Mouse (Mus musculus) neural tube, embryonic 15.5 days (tissue): ENCODE data around the gene Actr5. TPM values are rescaled to one million over a fixed set of nuclear protein-coding genes. Genes with fewer than 3 reads are reported as not detected.

Experiments
- ATAC-seq: fragments of 200-750 bp; cut with Nextera tagmentation; 2 replicates; pipeline ENCODE4 v1.8.0; 2017; ENCODE audit warnings: mild to moderate bottlenecking, moderate TSS enrichment, moderate library complexity; ENCODE audit not compliant: low FRiP score
- H3K27ac ChIP-seq: fragments of 300-500 bp; sonication (generic); replicated peaks from 2 replicates; pipeline ENCODE4 v1.5.1; 2015; ENCODE audit warnings: mild to moderate bottlenecking, inconsistent platforms
- H3K27me3 ChIP-seq: fragments of 300-500 bp; sonication (generic); replicated peaks from 2 replicates; pipeline ENCODE4 v1.6.1; 2015; ENCODE audit warnings: inconsistent platforms
- H3K36me3 ChIP-seq: fragments of 300-500 bp; sonication (generic); 2 replicates; pipeline ENCODE4 v1.6.1; 2015; ENCODE audit warnings: inconsistent platforms
- H3K4me1 ChIP-seq: fragments of 300-500 bp; sonication (generic); 2 replicates; pipeline ENCODE4 v1.6.1; 2015; ENCODE audit warnings: inconsistent platforms
- H3K4me2 ChIP-seq: fragments of 300-500 bp; sonication (generic); 2 replicates; pipeline ENCODE4 v1.6.1; 2015; ENCODE audit warnings: inconsistent platforms, mild to moderate bottlenecking, moderate library complexity
- H3K4me3 ChIP-seq: fragments of 300-500 bp; sonication (generic); replicated peaks from 2 replicates; pipeline ENCODE4 v1.5.1; 2015; ENCODE audit warnings: mild to moderate bottlenecking, inconsistent platforms
- H3K9ac ChIP-seq: fragments of 300-500 bp; sonication (generic); replicated peaks from 2 replicates; pipeline ENCODE4 v1.6.1; 2015; ENCODE audit warnings: mild to moderate bottlenecking, inconsistent platforms
- H3K9me3 ChIP-seq: fragments of 300-500 bp; sonication (generic); replicated peaks from 2 replicates; pipeline ENCODE4 v1.6.1; 2016; ENCODE audit warnings: inconsistent platforms
- WGBS: fragments of 180-500 bp; shearing (Covaris S2); methylation state at CpG from one replicate; pipeline ENCODE4 v1.1.7; 2015; ENCODE audit warnings: mixed read lengths; 5-methylcytosine and 5-hydroxymethylcytosine counted together
- polyA plus RNA-seq: library from polyadenylated mRNA; unstranded; fragments of >200 nt; fragmentation: Nextera tagmentation; extraction: Ambion mirVana; gene quantifications from 2 replicates; pipeline ENCODE4 v1.2.1, GENCODE M21; 2015

Gene Actr5
- polyA plus RNA-seq, 1 experiment from 2014 or later: 11.4 TPM

GRCm38 (mm10) chr2:158601326-158601725 is 23.4 kb upstream of the Actr5 start:
- H3K4me2 ChIP-seq: no peak overlapping the region
- H3K4me1 ChIP-seq: peaks cover 21% of the 10 kb centered on the region
- no peaks in the 10 kb centered on the region for H3K36me3 ChIP-seq
- H3K27ac ChIP-seq: no peak overlapping the region
- no peak for ATAC-seq
- no peak overlapping the region for H3K9ac ChIP-seq
- no peaks in the 10 kb centered on the region for H3K9me3 ChIP-seq
- H3K4me3 ChIP-seq: no peak overlapping the region
- WGBS: 93% methylated on average over 1 of the region's 1 CpGs
- peaks cover 31% of the 10 kb centered on the region for H3K27me3 ChIP-seq

- Histone ChIP-seq H3K9ac (no peak overlapping the region), H3K4me3 (no peak overlapping the region), H3K36me3 (no peaks in the 10 kb centered on the region), H3K4me1 (peaks cover 25% of the 10 kb centered on the region), H3K4me2 (peak overlapping the region; percentile 20), H3K27ac (peak overlapping the region; percentile 42), H3K9me3 (no peaks in the 10 kb centered on the region), H3K27me3 (peaks cover 41% of the 10 kb centered on the region)
- ATAC-seq: peak; percentile 53
- 3% methylated on average over 15 of the region's 15 CpGs for WGBS
Observed at GRCm38 (mm10) chr2:158602663-158603062, 22.0 kb upstream of the Actr5 start.

DNA sequence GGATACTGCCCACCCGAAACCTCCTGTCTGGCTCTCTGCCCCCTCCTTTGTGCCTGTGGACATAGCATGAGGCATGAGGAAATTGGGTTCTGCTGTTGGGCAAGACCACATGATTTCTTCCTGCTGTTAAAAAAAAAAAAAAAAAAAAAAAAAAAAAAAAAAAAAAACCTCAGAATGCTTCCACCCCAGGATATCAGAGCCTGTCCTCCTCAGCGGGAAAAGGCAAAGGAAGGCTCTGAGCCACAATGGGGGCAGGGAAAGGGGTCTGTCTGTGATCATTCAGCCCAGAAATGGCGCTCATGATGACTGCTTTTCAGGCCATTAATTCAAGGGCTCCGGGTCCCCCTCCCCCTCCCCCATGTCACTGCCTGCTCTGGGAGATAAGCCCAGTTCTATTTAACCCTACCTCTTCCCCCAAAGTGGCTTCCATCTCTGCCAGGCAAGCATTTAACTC is 18.1 kb upstream of the Actr5 start:
- WGBS: 5% methylated on average over 4 of the region's 4 CpGs
- H3K4me3 ChIP-seq: peak overlapping the region; percentile 50
- no peak for ATAC-seq
- peak overlapping the region; percentile 88 for H3K27ac ChIP-seq
- no peaks in the 10 kb centered on the region for H3K36me3 ChIP-seq
- peak overlapping the region; percentile 53 for H3K4me2 ChIP-seq
- H3K4me1 ChIP-seq: peaks cover 37% of the 10 kb centered on the region
- peaks cover 58% of the 10 kb centered on the region for H3K27me3 ChIP-seq
- no peaks in the 10 kb centered on the region for H3K9me3 ChIP-seq
- peak overlapping the region; percentile 36 for H3K9ac ChIP-seq

DNA sequence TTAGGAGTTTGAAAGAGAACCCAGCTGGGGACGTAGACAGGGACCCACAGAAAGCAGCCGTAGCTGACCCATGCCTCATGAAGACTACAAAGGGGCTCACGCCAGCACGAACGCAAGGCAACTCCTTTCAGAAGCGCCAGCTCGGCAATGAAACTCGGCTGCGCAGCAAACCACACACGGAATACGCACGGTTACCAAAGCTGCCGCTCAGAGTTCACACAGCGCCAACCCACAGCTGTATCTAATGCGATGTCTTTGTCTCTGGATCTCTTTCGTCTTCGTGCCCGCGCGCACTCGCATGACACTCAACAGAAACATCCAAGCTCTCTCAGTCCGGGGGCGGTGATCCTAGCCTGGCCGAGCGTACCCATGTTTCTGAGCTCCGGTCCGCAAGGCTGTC is 15.0 kb upstream of the Actr5 start:
- Histone ChIP-seq H3K27ac (peak overlapping the region; percentile 88), H3K4me3 (peak overlapping the region; percentile 50), H3K4me2 (peak overlapping the region; percentile 53), H3K9me3 (no peaks in the 10 kb centered on the region), H3K27me3 (peaks cover 81% of the 10 kb centered on the region), H3K9ac (peak overlapping the region; percentile 60), H3K4me1 (peaks cover 36% of the 10 kb centered on the region), H3K36me3 (no peaks in the 10 kb centered on the region)
- under 1% methylated on average over 27 of the region's 27 CpGs for WGBS
- no peak for ATAC-seq

GRCm38 (mm10) chr2:158610488-158611325 is 14.0 kb upstream of the Actr5 start, which contains the start of gene Slc32a1:
Gene Slc32a1 (plus strand): TSS chr2:158610767.
- peak within 1 kb of the TSS; percentile 88 for H3K27ac ChIP-seq
- no peaks in the 10 kb centered on the region for H3K36me3 ChIP-seq
- no peaks in the 10 kb centered on the region for H3K9me3 ChIP-seq
- peak within 1 kb of the TSS; percentile 50 for H3K4me3 ChIP-seq
- ATAC-seq: peak; percentile 72
- peaks cover 84% of the 10 kb centered on the region for H3K27me3 ChIP-seq
- H3K4me2 ChIP-seq: peak within 1 kb of the TSS; percentile 55
- H3K4me1 ChIP-seq: peaks cover 37% of the 10 kb centered on the region
- H3K9ac ChIP-seq: peak within 1 kb of the TSS; percentile 60
- under 1% methylated on average over 72 of the region's 77 CpGs for WGBS

DNA sequence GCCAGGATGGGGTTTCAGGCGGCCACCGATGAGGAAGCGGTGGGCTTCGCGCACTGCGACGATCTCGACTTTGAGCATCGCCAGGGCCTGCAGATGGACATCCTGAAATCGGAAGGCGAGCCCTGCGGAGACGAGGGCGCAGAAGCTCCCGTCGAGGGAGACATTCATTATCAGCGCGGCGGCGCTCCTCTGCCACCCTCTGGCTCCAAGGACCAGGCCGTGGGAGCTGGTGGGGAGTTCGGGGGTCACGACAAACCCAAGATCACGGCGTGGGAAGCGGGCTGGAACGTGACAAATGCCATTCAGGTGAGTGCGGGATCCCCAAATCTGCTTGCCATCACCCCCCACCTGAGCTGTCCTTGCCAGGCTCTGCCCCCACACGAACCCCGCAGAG is 13.4 kb upstream of the Actr5 start:
- Histone ChIP-seq H3K27me3 (peaks cover 90% of the 10 kb centered on the region), H3K9me3 (no peaks in the 10 kb centered on the region), H3K27ac (peak overlapping the region; percentile 88), H3K36me3 (no peaks in the 10 kb centered on the region), H3K9ac (peak overlapping the region; percentile 60), H3K4me1 (peaks cover 43% of the 10 kb centered on the region), H3K4me3 (peak overlapping the region; percentile 50), H3K4me2 (peak overlapping the region; percentile 55)
- WGBS: 0% methylated on average over 30 of the region's 30 CpGs
- ATAC-seq: no peak

DNA sequence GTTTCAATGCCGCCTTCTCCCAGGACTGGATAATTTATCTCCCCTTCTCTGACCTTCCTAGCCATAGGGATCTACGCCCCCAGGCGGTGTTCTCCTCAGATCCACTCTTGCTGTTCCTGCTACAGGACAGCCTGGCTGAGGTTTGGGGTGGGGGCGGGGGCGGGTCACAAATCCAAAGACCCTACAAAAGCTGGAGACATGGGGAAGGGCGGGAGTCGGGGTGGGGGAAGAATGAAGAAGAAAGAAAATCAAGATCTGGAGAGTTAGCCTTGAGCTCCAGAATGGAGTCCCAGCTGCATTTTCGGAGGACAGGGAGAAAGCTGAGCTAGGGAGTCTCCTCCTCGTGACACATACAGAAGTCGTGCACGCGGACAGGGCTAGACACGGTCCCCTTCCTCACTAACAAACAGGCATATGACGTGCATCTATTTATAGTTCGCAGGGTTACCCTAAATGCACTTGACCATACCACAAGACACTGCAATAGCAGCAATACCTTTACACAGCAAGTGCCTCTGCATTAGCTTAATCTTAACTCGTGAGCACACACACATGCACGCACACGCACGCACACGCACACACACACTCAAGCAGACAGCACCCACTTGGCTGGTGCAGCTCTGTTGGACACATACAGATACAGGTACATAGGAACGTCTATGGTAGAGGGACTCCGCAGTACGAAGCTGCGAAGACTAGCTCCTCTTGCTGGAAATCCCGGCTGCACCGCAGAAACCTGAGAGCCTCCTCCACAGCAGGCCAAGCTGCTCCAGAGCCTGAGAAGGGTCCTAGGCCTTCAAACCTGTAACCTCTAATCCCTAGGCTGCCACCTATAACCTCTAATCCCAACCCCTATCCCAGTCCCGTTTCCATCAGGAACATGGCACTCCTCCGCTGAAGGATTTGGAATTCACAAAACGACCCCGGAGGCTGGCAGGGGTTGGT is 12.7 kb upstream of the Actr5 start:
- no peak for ATAC-seq
- Histone ChIP-seq H3K4me3 (peak overlapping the region; percentile 50), H3K27ac (peak overlapping the region; percentile 88), H3K36me3 (no peaks in the 10 kb centered on the region), H3K9ac (peak overlapping the region; percentile 60), H3K4me2 (peak overlapping the region; percentile 55), H3K27me3 (peaks cover 92% of the 10 kb centered on the region), H3K9me3 (no peaks in the 10 kb centered on the region), H3K4me1 (peaks cover 44% of the 10 kb centered on the region)
- 2% methylated on average over 30 of the region's 30 CpGs for WGBS

GRCm38 (mm10) chr2:158612671-158613250 is 11.9 kb upstream of the Actr5 start:
- peak overlapping the region; percentile 60 for H3K9ac ChIP-seq
- WGBS: 5% methylated on average over 10 of the region's 10 CpGs
- no peak for ATAC-seq
- peak overlapping the region; percentile 55 for H3K4me2 ChIP-seq
- H3K4me1 ChIP-seq: peaks cover 44% of the 10 kb centered on the region
- no peaks in the 10 kb centered on the region for H3K9me3 ChIP-seq
- H3K27me3 ChIP-seq: peaks cover 92% of the 10 kb centered on the region
- no peaks in the 10 kb centered on the region for H3K36me3 ChIP-seq
- H3K4me3 ChIP-seq: peak overlapping the region; percentile 50
- peak overlapping the region; percentile 88; the same call in 1 of the 2 replicates for H3K27ac ChIP-seq

GRCm38 (mm10) chr2:158613541-158614417 is 10.9 kb upstream of the Actr5 start:
- ATAC-seq: no peak
- no peaks in the 10 kb centered on the region for H3K36me3 ChIP-seq
- H3K4me2 ChIP-seq: peak overlapping the region; percentile 55
- H3K4me1 ChIP-seq: peaks cover 44% of the 10 kb centered on the region
- H3K9me3 ChIP-seq: no peaks in the 10 kb centered on the region
- H3K27me3 ChIP-seq: peaks cover 94% of the 10 kb centered on the region
- H3K4me3 ChIP-seq: peak overlapping the region; percentile 50
- peak overlapping the region; percentile 60 for H3K9ac ChIP-seq
- peak overlapping the region; percentile 54 for H3K27ac ChIP-seq
- 3% methylated on average over 53 of the region's 53 CpGs for WGBS

DNA sequence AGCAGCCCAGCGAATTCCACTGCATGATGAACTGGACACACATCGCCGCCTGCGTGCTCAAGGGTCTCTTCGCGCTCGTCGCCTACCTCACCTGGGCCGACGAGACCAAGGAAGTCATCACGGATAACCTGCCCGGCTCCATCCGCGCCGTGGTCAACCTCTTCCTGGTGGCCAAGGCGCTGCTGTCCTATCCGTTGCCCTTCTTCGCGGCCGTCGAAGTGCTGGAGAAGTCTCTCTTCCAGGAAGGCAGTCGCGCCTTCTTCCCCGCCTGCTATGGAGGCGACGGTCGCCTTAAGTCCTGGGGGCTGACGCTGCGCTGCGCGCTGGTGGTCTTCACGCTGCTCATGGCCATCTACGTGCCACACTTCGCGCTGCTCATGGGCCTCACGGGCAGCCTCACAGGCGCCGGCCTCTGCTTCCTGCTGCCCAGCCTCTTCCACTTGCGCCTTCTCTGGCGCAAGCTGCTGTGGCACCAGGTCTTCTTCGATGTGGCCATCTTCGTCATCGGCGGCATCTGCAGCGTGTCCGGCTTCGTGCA is 10.2 kb upstream of the Actr5 start:
- peak overlapping the region; percentile 50 for H3K4me3 ChIP-seq
- peak overlapping the region; percentile 46; the same call in 1 of the 2 replicates for H3K27ac ChIP-seq
- peak overlapping the region; percentile 55 for H3K4me2 ChIP-seq
- peaks cover 44% of the 10 kb centered on the region for H3K4me1 ChIP-seq
- no peak for ATAC-seq
- no peaks in the 10 kb centered on the region for H3K9me3 ChIP-seq
- peaks cover 94% of the 10 kb centered on the region for H3K27me3 ChIP-seq
- peak overlapping the region; percentile 34; the same call in 1 of the 2 replicates for H3K9ac ChIP-seq
- no peaks in the 10 kb centered on the region for H3K36me3 ChIP-seq
- 2% methylated on average over 47 of the region's 47 CpGs for WGBS
